Mouse (Mus musculus): ENCODE data around the gene Pik3c2b.

Gene Pik3c2b

DNA sequence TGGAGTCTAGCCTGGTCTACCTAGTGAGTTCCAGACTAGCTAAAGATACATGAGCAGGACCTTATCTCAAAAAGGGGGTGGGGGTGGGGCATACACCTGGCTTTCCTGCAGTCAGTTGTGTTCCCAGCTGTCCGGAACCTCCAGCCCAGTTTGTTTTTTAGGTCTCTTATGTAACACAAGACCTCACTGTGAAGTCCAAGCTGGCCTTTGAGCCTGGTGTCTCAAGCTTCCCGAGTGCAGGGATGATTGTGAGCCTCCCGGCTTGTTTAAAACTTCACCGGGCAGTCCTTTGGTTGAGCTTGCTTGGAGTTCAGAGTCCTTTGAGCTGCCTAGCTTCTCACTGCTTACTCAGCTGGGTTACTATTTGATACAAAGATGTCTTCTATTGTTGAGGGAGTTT is 88.6 kb downstream of the Pik3c2b start:
- peak; percentile 59 for DNase-seq (ENCODE audit: low read depth)

GRCm38 (mm10) chr1:133134881-133135280 is 89.4 kb downstream of the Pik3c2b start:
- DNase-seq (ENCODE audit: low read depth), result peak; percentile 30

DNA sequence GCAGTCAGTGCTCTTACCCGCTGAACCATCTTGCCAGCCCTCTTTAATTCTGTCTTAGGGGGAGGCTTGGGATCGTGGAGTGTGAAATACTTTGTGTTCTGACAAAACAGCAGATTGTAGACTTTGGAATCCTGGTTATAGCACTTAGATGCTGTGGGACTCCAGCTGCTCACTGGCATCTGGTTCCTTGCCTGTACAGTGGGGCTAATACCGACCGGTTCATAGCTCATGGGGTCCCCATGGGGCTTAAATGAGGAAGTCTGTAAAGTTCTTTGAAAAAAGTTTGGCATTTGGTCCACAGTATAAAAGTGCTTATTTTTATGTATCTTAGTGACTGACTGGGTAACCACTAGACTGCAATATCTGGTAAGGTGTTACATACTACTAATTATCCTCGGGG is 90.3 kb downstream of the Pik3c2b start:
- DNase-seq (ENCODE audit: low read depth), result no peak

DNA sequence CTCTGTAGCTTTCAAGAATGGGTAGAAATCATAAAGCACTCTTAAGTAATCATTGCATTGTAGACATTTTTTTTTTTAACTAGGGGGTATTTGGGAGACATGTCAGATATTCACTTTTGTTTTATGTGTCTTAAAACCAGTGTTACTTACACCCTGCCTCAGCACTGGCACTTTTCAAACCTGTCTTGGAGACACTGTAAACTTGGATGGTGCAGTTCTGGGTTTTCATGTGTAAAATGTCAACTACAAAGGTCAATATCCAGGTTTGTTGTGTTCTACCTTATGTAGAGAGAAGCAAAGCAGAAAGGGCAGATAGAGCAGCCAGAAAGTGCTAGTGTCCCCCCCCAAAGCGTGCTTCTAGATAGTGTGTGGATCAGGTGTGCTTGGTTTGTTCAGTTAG is 92.9 kb downstream of the Pik3c2b start:
- DNase-seq (ENCODE audit: low read depth), result no peak

DNA sequence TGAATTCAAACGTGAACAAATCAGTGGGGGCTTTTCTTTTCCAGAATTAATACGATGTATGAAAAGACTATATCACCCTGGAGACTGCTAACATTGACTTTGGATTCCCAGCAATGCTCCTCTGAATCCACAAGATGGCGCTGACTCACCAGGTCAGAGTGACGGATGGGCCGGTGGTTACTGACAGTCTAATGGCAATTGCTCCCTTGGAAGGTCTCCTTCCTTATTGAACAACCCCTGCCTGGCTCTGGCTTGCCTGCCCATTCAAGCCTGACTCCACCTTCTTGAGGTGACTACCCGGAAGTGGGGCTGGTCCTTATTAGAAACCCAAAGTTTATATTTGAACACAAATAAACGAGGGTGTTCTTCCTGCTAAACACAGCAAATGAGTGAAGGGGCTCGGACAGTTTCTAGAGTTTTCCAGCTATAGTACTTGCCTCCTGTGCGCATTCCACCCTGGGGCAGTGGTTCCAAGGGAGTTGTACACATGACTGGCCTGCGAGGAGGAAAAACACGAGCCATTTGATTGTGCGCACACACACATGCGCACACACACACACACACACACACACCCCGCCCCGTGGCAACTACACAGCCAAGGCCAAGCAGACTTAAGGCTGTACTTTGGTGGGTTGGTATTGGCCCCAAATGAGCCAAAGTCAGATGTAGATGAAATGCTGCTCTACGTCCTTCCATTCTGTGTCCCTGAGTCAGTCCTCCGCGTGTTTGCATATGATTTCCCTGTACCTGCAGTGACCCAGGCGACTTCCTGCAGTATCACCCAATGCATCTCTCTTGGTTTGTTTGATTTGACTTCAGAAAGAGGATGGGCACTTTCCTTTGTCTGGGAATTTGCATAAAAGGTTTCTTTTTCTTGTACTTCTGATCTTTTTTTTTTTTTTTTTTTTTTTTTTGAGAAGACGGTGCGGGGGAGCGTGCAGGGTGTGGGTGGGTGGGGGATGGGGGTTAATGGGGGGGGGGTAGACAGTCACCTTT is 100.8 kb downstream of the Pik3c2b start:
- DNase-seq (ENCODE audit: low read depth), result peak; percentile 78

DNA sequence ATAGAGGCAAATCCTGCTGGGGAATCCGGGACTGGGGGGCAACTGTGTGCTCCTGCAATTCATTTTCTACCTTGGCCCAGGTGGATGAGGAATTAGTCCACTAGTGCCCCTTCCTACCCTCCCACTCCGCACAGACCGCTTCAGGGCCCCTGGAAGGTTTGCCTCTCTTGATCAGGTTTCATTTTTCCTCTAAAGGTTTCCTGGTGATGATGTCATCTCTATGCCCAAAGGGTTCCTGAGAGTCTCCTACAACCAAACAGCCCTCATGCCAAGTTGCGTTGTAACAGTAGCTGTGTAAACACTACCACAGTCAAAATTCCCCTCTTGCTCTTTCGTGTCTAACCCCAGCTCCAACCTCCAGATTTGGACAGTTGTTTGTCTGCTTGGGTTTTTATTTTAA is 101.9 kb downstream of the Pik3c2b start:
- DNase-seq (ENCODE audit: low read depth), result no peak

DNA sequence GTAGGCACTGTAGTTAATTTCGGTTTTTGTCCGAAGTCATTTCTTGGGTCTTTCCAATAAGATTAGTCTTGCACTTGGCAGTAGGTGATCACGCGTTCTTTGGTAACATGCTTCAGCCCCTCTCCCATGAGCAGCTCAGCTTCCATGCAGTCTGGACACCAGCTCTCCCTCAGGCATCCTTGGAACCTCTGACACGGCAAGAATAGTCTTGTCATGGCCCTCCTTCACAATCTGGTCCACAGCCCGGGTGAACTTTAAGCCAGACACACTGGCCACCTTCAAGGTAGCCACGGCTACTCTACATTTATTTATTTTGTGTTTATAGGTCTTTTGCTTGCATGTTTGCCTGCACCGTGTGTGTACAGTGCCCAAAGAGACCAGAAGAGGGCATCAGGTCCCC is 102.7 kb downstream of the Pik3c2b start:
- DNase-seq (ENCODE audit: low read depth), result no peak

GRCm38 (mm10) chr1:133150556-133150955 is 105.1 kb downstream of the Pik3c2b start:
- no peak for DNase-seq (ENCODE audit: low read depth)

GRCm38 (mm10) chr1:133152213-133152612 is 106.7 kb downstream of the Pik3c2b start:
- DNase-seq (ENCODE audit: low read depth), result no peak

GRCm38 (mm10) chr1:133155270-133155669 is 109.8 kb downstream of the Pik3c2b start:
- DNase-seq (ENCODE audit: low read depth), result no peak

Data from induced T-regulatory cell, adult 2 months (primary cell).